31 mouse cellular contexts compared by ENCODE assay signal in the genomic region with DNA sequence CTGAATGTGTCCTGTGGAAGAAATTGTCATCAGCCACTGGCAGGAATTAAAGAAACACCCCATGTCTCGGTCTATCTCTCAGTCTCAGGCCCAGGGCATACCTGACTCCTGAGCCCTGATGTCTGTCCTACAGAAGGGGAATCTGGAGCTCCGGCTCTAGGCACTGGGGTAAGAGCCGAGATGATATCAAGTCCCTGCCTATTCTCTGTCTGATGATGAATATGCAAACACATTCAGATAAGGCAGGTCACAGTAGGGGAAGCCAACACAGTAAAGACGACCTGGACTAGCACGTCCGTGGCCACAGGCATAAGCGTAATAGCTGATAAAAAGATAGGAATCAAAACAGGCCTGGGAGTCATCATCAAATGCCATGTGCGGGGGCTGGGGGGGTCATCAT. TPM values are rescaled to one million over a fixed set of nuclear protein-coding genes. Genes with fewer than 3 reads are reported as not detected.
A peak's percentile ranks its signal among the peaks of the same experiment; 100 is the strongest.
DNase-seq lines count a peak whose midpoint lies in the region; ATAC-seq and TF ChIP-seq lines count a peak whose summit lies in the region.
"Had no signal": no experiment of that assay in that cellular context is flagged by ENCODE, and none has a peak within 500 bp of the region (broad histone marks: within the 10 kb centered on the region; RNA-seq: fewer than 3 reads in every experiment).

No protein-coding gene starts in this region.

- no peak overlapping the region for H3K9ac ChIP-seq in midbrain, embryonic 15.5 days
- H3K9ac ChIP-seq in liver, embryonic 15.5 days: no peak overlapping the region
- H3K9ac ChIP-seq: heart, embryonic 12.5 days; hindbrain, embryonic 14.5 days; kidney, embryonic 15.5 days; limb, embryonic 13.5 days; midbrain, embryonic 12.5 days; neural tube, embryonic 12.5 days had no signal

- peaks cover 8% of the 10 kb centered on the region for H3K4me1 ChIP-seq in midbrain, embryonic 10.5 days
- H3K4me1 ChIP-seq in midbrain, embryonic 15.5 days: peaks cover 2% of the 10 kb centered on the region; the same call in 1 of the 2 replicates
- peaks cover 62% of the 10 kb centered on the region for H3K4me1 ChIP-seq in liver, embryonic 15.5 days (replicated peaks)
- H3K4me1 ChIP-seq: heart, embryonic 12.5 days; kidney, embryonic 15.5 days; limb, embryonic 13.5 days; neural tube, embryonic 12.5 days had no signal

- 70% methylated on average over 8 of the region's 8 CpGs for whole genome bisulfite sequencing in midbrain, embryonic 10.5 days
- 49% methylated on average over 8 of the region's 8 CpGs for WGBS in midbrain, embryonic 15.5 days
- WGBS in liver, embryonic 15.5 days (ENCODE audit: insufficient replicate concordance): 22% methylated on average over 8 of the region's 8 CpGs

- no peak for DNase-seq in midbrain, embryonic 10.5 days (ENCODE audit: low spot score)
- DNase-seq in brain, embryonic 14.5 days (ENCODE audit: low read depth): peak; percentile 11
- no peak for DNase-seq in natural killer cell, adult 2 months (ENCODE audit: low spot score in 2 of 2)
- DNase-seq: adrenal gland, postnatal 14 days; cerebellum, adult 18-20 months; cerebellum, postnatal 10 days; heart, adult 2 months; heart, postnatal 4 days; kidney, adult 18-20 months; kidney, postnatal 25 days; lung, adult 2 months; lung, postnatal 10 days; right cerebral cortex, adult 18-20 months; thymus, adult 18-20 months; thymus, postnatal 4 days had no signal

- TF ChIP-seq POLR2A in brain, embryonic 14.5 days (IDR thresholded peaks at IDR 0.05; ENCODE audit: borderline replicate concordance, extremely low read depth, insufficient read depth, insufficient read length, poor library complexity, severe bottlenecking): no peak

- H3K4me3 ChIP-seq in midbrain, embryonic 10.5 days: no peak overlapping the region
- H3K4me3 ChIP-seq in midbrain, embryonic 15.5 days: no peak overlapping the region
- H3K4me3 ChIP-seq in liver, embryonic 15.5 days (replicated peaks): no peak overlapping the region
- H3K4me3 ChIP-seq: heart, adult 2 months; heart, embryonic 12.5 days; kidney, embryonic 15.5 days; left cerebral cortex, adult 2 months; limb, embryonic 13.5 days; midbrain, embryonic 12.5 days; neural tube, embryonic 12.5 days had no signal

- no peaks in the 10 kb centered on the region for H3K27me3 ChIP-seq in midbrain, embryonic 10.5 days (ENCODE audit: low read depth, poor library complexity, severe bottlenecking)
- H3K27me3 ChIP-seq in midbrain, embryonic 15.5 days (replicated peaks): no peaks in the 10 kb centered on the region
- no peaks in the 10 kb centered on the region for H3K27me3 ChIP-seq in liver, embryonic 15.5 days
- H3K27me3 ChIP-seq: CH12.LX; limb, embryonic 13.5 days; neural tube, embryonic 12.5 days; Patski had no signal

- ATAC-seq in midbrain, embryonic 15.5 days (replicated peaks): no peak
- no peak for ATAC-seq in liver, embryonic 15.5 days (ENCODE audit: insufficient read depth)
- 0 out of 2 replicates have a peak, but pooled peaks have one; percentile 32 for ATAC-seq in monocyte, adult 5-6 weeks (replicated peaks; ENCODE audit: insufficient number of reproducible peaks, low FRiP score, low TSS enrichment, poor library complexity, severe bottlenecking)
- no peak for ATAC-seq in cerebellum, adult (ENCODE audit: insufficient number of reproducible peaks, low FRiP score, low TSS enrichment)
- ATAC-seq: forebrain, embryonic 14.5 days; Patski had no signal

- no peaks in the 10 kb centered on the region for H3K36me3 ChIP-seq in midbrain, embryonic 10.5 days
- H3K36me3 ChIP-seq in midbrain, embryonic 15.5 days (replicated peaks): no peaks in the 10 kb centered on the region
- H3K36me3 ChIP-seq in liver, embryonic 15.5 days (replicated peaks): no peaks in the 10 kb centered on the region
- H3K36me3 ChIP-seq: heart, embryonic 12.5 days; kidney, embryonic 15.5 days; limb, embryonic 13.5 days; midbrain, embryonic 12.5 days; neural tube, embryonic 12.5 days had no signal

- H3K4me2 ChIP-seq in midbrain, embryonic 15.5 days: no peak overlapping the region
- no peak overlapping the region for H3K4me2 ChIP-seq in liver, embryonic 15.5 days
- H3K4me2 ChIP-seq: heart, embryonic 12.5 days; hindbrain, embryonic 14.5 days; kidney, embryonic 15.5 days; limb, embryonic 13.5 days; midbrain, embryonic 12.5 days; neural tube, embryonic 12.5 days had no signal

- peak overlapping the region; percentile 55; the same call in 1 of the 2 replicates for H3K27ac ChIP-seq in midbrain, embryonic 10.5 days (replicated peaks)
- H3K27ac ChIP-seq in midbrain, embryonic 15.5 days: no peak overlapping the region
- 0 out of 2 replicates have a peak overlapping the region, but pooled peaks have one; percentile 29 for H3K27ac ChIP-seq in liver, embryonic 15.5 days (replicated peaks)
- H3K27ac ChIP-seq: heart, adult 2 months; hindbrain, embryonic 14.5 days; kidney, embryonic 15.5 days; left cerebral cortex, adult 2 months; limb, embryonic 13.5 days; macrophage; midbrain, embryonic 12.5 days; neural tube, embryonic 12.5 days; stomach, postnatal 0 days had no signal

- no peaks in the 10 kb centered on the region for H3K9me3 ChIP-seq in midbrain, embryonic 10.5 days (replicated peaks)
- H3K9me3 ChIP-seq in midbrain, embryonic 15.5 days: no peaks in the 10 kb centered on the region
- no peaks in the 10 kb centered on the region for H3K9me3 ChIP-seq in liver, embryonic 15.5 days (replicated peaks)
- H3K9me3 ChIP-seq: heart, embryonic 12.5 days; kidney, embryonic 15.5 days; limb, embryonic 13.5 days; midbrain, embryonic 12.5 days; neural tube, embryonic 12.5 days had no signal

- TF ChIP-seq CTCF in brain, embryonic 14.5 days (IDR thresholded peaks at IDR 0.05; ENCODE audit: borderline replicate concordance, extremely low read depth, insufficient read depth, insufficient read length): no peak

RNA-seq across cellular contexts. Expression of a gene that starts 32.2 kb away (rescaled TPM):
- polyA plus RNA-seq in midbrain, embryonic 10.5 days (2016; fragmentation: Nextera tagmentation; extraction: Ambion mirVana): 0.98 and 1.0 TPM in 2 replicates
- polyA plus RNA-seq in midbrain, embryonic 15.5 days (2015; fragmentation: Nextera tagmentation; extraction: Ambion mirVana): 0.43 and 0.67 TPM in 2 replicates
- polyA plus RNA-seq in brain, embryonic 14.5 days (2012; rRNA removed): 0.48 and 1.4 TPM in 2 replicates
- polyA plus RNA-seq in liver, embryonic 15.5 days (2015; fragmentation: Nextera tagmentation; extraction: Ambion mirVana): 5.6 and 6.0 TPM in 2 replicates
- total RNA-seq in monocyte, adult 5-6 weeks (2017): 48.6 to 147 TPM (median 77.3 TPM) in 3 replicates
